Mouse (Mus musculus) small intestine, adult 2 months (tissue): Measurements from ENCODE around the gene Dlg2. TPM values are rescaled to one million over a fixed set of nuclear protein-coding genes. Genes with fewer than 3 reads are reported as not detected.

ENCODE experiments used
- H3K27ac ChIP-seq: fragments of 200-500 bp; 2 replicates; pipeline ENCODE4 v1.5.1; 2012; ENCODE audit warnings: low read depth, low read length, control low read depth, inconsistent platforms; ENCODE audit not compliant: insufficient read depth
- H3K27me3 ChIP-seq: fragments of 200-500 bp; 2 replicates; pipeline ENCODE4 v1.6.1; 2012; ENCODE audit warnings: mild to moderate bottlenecking, moderate library complexity, low read length, inconsistent platforms; ENCODE audit not compliant: control insufficient read depth, insufficient read depth
- H3K36me3 ChIP-seq: fragments of 200-500 bp; 2 replicates; pipeline ENCODE4 v1.6.1; 2012; ENCODE audit warnings: mild to moderate bottlenecking, low read length, control low read depth, inconsistent platforms; ENCODE audit not compliant: control insufficient read depth, insufficient read depth
- H3K4me1 ChIP-seq: fragments of 200-500 bp; 2 replicates; pipeline ENCODE4 v1.6.1; 2012; ENCODE audit warnings: low read length, inconsistent platforms, mixed read lengths; ENCODE audit not compliant: control insufficient read depth, insufficient read depth, insufficient read length
- H3K4me3 ChIP-seq: fragments of 200-500 bp; 2 replicates; pipeline ENCODE4 v1.5.1; 2012; ENCODE audit warnings: low read depth, mild to moderate bottlenecking, control low read depth, inconsistent platforms, low read length, moderate library complexity
- CTCF ChIP-seq: fragments of 200-500 bp; IDR thresholded peaks from 2 replicates; pipeline ENCODE4 v1.5.1; 2012; ENCODE audit warnings: low read depth, mild to moderate bottlenecking, control low read depth, inconsistent platforms, low read length, moderate library complexity, mixed read lengths; ENCODE audit not compliant: insufficient replicate concordance, insufficient read length; ENCODE audit errors: extremely low read depth
- POLR2A ChIP-seq: fragments of 200-500 bp; IDR thresholded peaks from 2 replicates; pipeline ENCODE4 v1.6.1; 2012; ENCODE audit warnings: low read depth, mild to moderate bottlenecking, control low read depth, inconsistent platforms, low read length, moderate library complexity
- WGBS: fragments of 180-500 bp; shearing (Covaris S2); methylation state at CpG from one replicate; pipeline ENCODE4 v1.1.7; 2018; 5-methylcytosine and 5-hydroxymethylcytosine counted together
- polyA plus RNA-seq: library from polyadenylated mRNA; depleted of rRNA; stranded (reverse); fragments of >200 nt; gene quantifications from 2 replicates; pipeline ENCODE4 v1.2.3, GENCODE M21; 2012

The Dlg2 gene
- polyA plus RNA-seq, 1 experiment = 0.38 TPM

DNA sequence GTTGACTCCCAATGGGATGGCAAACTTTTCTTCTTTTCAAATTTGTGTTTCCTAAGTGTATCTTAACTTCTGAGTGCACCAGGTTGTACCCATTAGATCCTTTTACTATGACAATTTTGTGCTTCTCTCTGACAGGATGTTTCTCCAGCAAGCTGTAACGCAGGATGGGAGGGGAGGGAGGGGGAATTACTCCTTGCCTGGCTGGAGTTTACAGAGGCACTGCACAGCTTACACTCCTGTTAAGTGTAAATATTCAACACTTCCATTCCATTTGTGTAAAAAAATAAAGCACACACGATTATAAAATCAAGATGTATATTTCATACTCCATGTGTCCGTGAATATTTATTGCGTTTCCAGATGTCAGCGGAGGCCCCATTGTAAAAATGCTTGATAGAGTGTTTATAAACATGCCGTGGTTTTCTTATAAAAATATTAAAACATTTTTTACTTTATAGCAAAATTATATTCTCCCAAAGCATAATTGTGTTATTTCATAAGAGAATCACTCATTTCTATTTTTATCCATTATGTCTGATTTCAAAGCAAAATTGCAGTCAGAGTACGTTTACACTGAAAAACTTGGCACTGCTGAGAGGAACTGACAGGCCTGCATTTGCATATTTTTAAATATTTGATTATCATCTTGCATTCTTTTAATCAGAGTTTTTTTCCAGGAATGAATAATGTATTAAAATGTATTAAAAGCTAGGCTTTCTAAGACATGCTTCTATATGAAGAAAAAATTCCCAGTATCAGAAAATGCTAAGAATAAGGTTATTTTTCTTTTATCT, 1972.5 kb downstream of the Dlg2 start:
- TF ChIP-seq CTCF (no peak), POLR2A (no peak)

DNA sequence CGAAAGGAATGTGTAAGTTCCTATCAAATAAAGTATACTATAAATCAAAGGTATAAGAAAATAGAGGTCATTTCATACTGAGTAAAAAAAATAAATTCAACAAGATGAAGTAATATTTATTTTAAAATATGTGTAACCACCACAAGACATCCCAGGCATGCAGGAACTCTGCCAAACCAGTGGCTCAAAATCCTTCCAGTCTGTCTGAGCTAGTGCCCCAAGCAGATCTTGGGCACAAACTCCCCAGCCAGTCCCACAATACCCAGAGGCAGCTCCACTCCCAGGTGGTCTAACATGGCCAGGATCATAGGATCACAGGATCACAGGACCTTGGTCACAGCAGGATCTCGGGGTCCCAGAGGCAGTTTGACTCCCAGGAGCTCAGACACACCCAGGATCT, 1977.7 kb downstream of the Dlg2 start:
- no peak overlapping the region for H3K27ac ChIP-seq
- no peak for TF ChIP-seq POLR2A
- TF ChIP-seq CTCF = no peak
- 57% methylated on average over 2 of the region's 2 CpGs for WGBS
- H3K36me3 ChIP-seq = no peaks in the 10 kb centered on the region
- no peaks in the 10 kb centered on the region for H3K27me3 ChIP-seq
- no peaks in the 10 kb centered on the region for H3K4me1 ChIP-seq
- H3K4me3 ChIP-seq = no peak overlapping the region

More for the DNA sequence above, 1972.5 kb downstream of the Dlg2 start:
- no peaks in the 10 kb centered on the region for H3K36me3 ChIP-seq
- H3K4me1 ChIP-seq = no peaks in the 10 kb centered on the region
- H3K27ac ChIP-seq = no peak overlapping the region
- H3K4me3 ChIP-seq = no peak overlapping the region
- WGBS = 71% methylated on average over 7 of the region's 7 CpGs
- no peaks in the 10 kb centered on the region for H3K27me3 ChIP-seq

DNA sequence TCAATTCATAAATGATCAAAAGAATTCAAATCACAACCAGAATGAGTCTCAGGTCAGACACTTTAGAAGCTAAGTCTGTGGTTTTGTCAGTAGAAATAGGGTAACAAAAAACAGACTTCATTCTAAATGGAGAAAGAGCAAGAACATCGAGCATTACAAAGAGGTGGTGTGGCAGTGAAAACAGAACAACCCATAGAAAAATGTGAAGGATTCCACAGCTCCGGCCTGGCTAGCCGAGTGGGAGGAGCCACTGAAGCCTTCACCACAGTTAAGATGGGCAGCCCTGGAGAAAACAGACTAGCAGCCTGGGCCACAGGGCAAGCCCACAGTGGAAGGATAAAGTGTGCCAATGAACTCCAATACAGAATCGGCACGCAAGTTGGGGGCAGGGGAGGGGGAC, 1979.5 kb downstream of the Dlg2 start:
- H3K4me3 ChIP-seq = no peak overlapping the region
- TF ChIP-seq CTCF (no peak), POLR2A (no peak)
- H3K27ac ChIP-seq = no peak overlapping the region
- no peaks in the 10 kb centered on the region for H3K27me3 ChIP-seq
- H3K4me1 ChIP-seq = no peaks in the 10 kb centered on the region
- no peaks in the 10 kb centered on the region for H3K36me3 ChIP-seq
- 62% methylated on average over 5 of the region's 5 CpGs for WGBS

DNA sequence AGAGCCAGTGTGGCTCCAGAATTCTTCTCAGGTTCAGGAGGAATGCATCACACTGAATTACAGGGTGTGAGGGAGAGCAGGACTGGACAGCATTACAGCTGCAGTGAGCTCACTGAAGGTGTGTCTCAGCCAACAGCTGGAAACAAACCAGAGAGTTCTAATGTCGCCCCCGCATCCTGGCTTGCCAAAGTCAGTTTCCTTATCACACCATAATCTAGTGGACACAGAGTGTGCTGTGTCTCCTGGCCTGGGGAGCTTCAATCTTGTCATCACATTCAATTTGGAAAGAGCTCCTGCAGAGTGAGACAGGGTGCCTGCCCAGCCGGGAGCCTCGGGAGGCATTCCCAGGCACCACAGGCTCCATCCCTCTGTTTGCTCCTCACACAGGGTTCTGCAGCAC, 1981.3 kb downstream of the Dlg2 start:
- H3K27me3 ChIP-seq = no peaks in the 10 kb centered on the region
- H3K4me3 ChIP-seq = no peak overlapping the region
- no peaks in the 10 kb centered on the region for H3K36me3 ChIP-seq
- no peak for TF ChIP-seq POLR2A
- TF ChIP-seq CTCF = no peak
- H3K4me1 ChIP-seq = no peaks in the 10 kb centered on the region
- H3K27ac ChIP-seq = no peak overlapping the region
- WGBS = 41% methylated on average over 4 of the region's 4 CpGs

DNA sequence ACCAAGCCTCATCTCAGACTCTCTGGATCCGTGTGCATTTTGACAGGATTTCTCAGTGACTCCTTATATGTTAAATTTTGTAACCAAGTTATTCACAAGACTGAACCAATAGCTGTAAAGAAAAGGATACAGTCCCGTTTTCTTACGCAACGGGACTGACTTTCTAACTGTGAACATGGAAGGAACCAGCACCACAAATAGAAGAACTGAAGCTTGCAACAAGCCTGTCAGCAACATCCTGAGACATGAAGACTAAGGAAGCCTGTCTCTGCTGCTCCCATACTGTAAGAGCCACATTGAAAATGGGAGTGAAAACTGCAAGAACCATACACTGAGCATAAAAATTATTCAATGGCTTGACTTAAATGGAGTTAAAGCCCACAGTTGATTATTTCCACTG, 1981.8 kb downstream of the Dlg2 start:
- Histone ChIP-seq H3K4me1 (no peaks in the 10 kb centered on the region), H3K27me3 (no peaks in the 10 kb centered on the region), H3K4me3 (no peak overlapping the region), H3K36me3 (no peaks in the 10 kb centered on the region), H3K27ac (no peak overlapping the region)
- TF ChIP-seq CTCF (no peak), POLR2A (no peak)
- 76% methylated on average over 4 of the region's 4 CpGs for WGBS

DNA sequence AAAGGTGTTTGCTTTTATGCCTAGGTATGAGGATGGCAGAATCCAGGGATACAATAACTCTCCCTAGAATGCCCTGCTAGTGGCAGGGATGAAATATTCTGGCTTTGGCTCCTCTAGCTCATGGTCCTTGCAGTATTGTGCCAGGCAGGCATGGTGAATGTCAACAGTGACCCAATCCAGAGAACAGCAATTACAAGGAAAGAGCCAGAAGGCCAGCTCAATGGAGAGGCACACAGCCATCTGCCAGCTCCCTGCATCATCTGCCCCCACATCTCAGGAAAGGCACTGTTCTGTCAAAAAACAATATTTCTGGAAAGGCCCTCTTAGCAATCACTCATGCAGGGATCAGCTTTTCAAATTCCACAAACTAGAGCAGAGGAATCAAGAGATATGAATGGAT, 1984.1 kb downstream of the Dlg2 start:
- TF ChIP-seq CTCF (no peak), POLR2A (no peak)

DNA sequence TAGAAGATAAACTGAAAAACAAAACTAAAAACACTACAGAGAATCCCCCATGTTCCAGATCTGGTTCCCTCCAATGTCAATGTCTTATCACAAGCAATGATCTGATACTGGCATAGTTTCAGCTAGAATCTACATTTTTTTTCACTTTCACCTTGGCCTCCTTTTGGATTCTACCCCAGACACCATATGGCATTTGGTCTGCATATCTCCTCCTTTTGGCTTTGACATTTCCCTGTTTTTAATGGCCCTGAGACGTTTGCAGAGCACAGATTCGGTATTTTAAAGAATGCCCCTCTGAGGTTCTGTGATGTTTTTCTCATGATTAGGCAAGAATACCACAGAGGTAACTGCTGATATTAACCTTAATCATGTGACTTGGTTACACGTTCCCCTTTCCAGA, 1984.8 kb downstream of the Dlg2 start:
- WGBS = 55% methylated on average over 3 of the region's 3 CpGs

More for the DNA sequence above, 1984.1 kb downstream of the Dlg2 start:
- no peak overlapping the region for H3K27ac ChIP-seq
- H3K4me1 ChIP-seq = no peaks in the 10 kb centered on the region
- H3K27me3 ChIP-seq = no peaks in the 10 kb centered on the region
- no peaks in the 10 kb centered on the region for H3K36me3 ChIP-seq
- no peak overlapping the region for H3K4me3 ChIP-seq

More for the DNA sequence above, 1984.8 kb downstream of the Dlg2 start:
- Histone ChIP-seq H3K4me3 (no peak overlapping the region), H3K27ac (no peak overlapping the region), H3K4me1 (no peaks in the 10 kb centered on the region), H3K36me3 (no peaks in the 10 kb centered on the region), H3K27me3 (no peaks in the 10 kb centered on the region)
- TF ChIP-seq CTCF (no peak), POLR2A (no peak)
